ENCODE assay signal across 8 mouse cellular contexts in the genomic region with DNA sequence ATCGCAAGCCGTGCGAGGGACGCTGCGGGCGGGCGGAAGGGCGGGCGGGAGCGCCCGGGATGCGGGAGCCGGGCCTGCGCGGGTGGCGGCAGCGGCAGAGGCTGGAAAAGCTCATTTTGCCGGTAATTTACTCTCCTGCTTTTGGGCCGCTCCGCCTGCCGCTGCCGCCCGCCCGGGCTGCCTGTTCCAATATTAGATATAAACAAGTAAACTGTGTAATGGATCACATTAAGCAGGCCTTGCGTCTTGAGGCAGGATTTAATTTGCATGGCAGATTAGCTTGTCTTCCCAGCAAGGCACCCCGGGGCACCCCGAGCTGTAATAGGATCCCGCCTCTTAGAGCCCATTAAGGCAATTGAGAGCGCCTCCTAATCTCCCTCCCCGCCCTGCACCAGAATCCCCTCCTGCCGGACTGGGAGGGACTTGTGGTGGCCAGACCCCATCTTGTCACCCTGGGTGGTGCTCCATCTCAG. TPM values are rescaled to one million over a fixed set of nuclear protein-coding genes. Genes with fewer than 3 reads are reported as not detected.
DNase-seq lines count a peak whose midpoint lies in the region; TF ChIP-seq lines count a peak whose summit lies in the region.

No protein-coding gene starts in this region.

- no peaks in the 10 kb centered on the region for H3K27me3 ChIP-seq in kidney, adult 2 months (replicated peaks; ENCODE audit: control insufficient read depth, insufficient read depth, low read length)
- peaks cover 92% of the 10 kb centered on the region for H3K27me3 ChIP-seq in midbrain, embryonic 10.5 days (ENCODE audit: low read depth, poor library complexity, severe bottlenecking)

- TF ChIP-seq POLR2A in kidney, adult 2 months (IDR thresholded peaks at IDR 0.05; ENCODE audit: low read depth, low read length), result no peak

- H3K9me3 ChIP-seq in midbrain, embryonic 10.5 days (replicated peaks), result no peaks in the 10 kb centered on the region

- peak; percentile 45 for DNase-seq in left cerebral cortex, postnatal 4 days
- no peak for DNase-seq in left cerebral cortex, adult 8-10 months (ENCODE audit: low spot score in 2 of 2)
- DNase-seq in embryo, embryonic 10 days (ENCODE audit: low spot score), result peak; percentile 52
- peak; percentile 60 to 70 for DNase-seq in heart, adult 9 months (ENCODE audit: low spot score in 2 of 2)
- DNase-seq in kidney, adult 2 months, result peak; percentile 43
- peak; percentile 63 for DNase-seq in midbrain, embryonic 10.5 days (ENCODE audit: low spot score)
- DNase-seq in thymus, postnatal 0 days (ENCODE audit: low spot score), result no peak
- no peak for DNase-seq in frontal cortex, postnatal 10 days (ENCODE audit: low spot score in 2 of 2)

- no peaks in the 10 kb centered on the region for H3K36me3 ChIP-seq in kidney, adult 2 months (ENCODE audit: control insufficient read depth, insufficient read depth, low read length)
- H3K36me3 ChIP-seq in midbrain, embryonic 10.5 days, result no peaks in the 10 kb centered on the region

- intact Hi-C loops in left cerebral cortex, postnatal 4 days (cut with DNase I), result no loop called here

- no peak overlapping the region for H3K27ac ChIP-seq in kidney, adult 2 months (ENCODE audit: insufficient read depth, low read depth, low read length)
- H3K27ac ChIP-seq in midbrain, embryonic 10.5 days (replicated peaks), result peak overlapping the region; percentile 80

- H3K4me1 ChIP-seq in kidney, adult 2 months (ENCODE audit: control insufficient read depth, insufficient read depth, low read length), result peaks cover 7% of the 10 kb centered on the region
- H3K4me1 ChIP-seq in midbrain, embryonic 10.5 days, result peaks cover 29% of the 10 kb centered on the region

- WGBS in kidney, adult 2 months, result 11% methylated on average over 31 of the region's 31 CpGs
- WGBS in midbrain, embryonic 10.5 days, result under 1% methylated on average over 31 of the region's 31 CpGs

- no peak for TF ChIP-seq CTCF in kidney, adult 2 months (conservative IDR thresholded peaks at IDR 0.05; ENCODE audit: insufficient read depth, insufficient read length, low read depth, low read length)

- peak overlapping the region; percentile 7; the same call in 1 of the 2 replicates for H3K4me3 ChIP-seq in kidney, adult 2 months (ENCODE audit: insufficient read depth, low read depth, low read length)
- H3K4me3 ChIP-seq in midbrain, embryonic 10.5 days, result peak overlapping the region; percentile 56

RNA-seq across cellular contexts. Expression of gene Slf2, which starts 48.4 kb away (rescaled TPM):
- 10 to 100 TPM; 44.7 to 46.6 TPM for total RNA-seq in left cerebral cortex, postnatal 4 days (2021)
- 10 to 100 TPM; 35.1 to 40.0 (median 37.9) TPM for total RNA-seq in left cerebral cortex, adult 8-10 months (2022)
- 10.5 and 31.1 TPM in 2 replicates for polyA plus RNA-seq in kidney, adult 2 months (2012; rRNA removed)
- 37.2 and 39.1 TPM in 2 replicates for polyA plus RNA-seq in midbrain, embryonic 10.5 days (2016; fragmentation: Nextera tagmentation; extraction: Ambion mirVana)
- 16.7 and 17.3 TPM in 2 replicates for polyA plus RNA-seq in thymus, postnatal 0 days (2015; fragmentation: Nextera tagmentation; extraction: Ambion mirVana)

Comparison
In these comparisons a context has a peak if more than half of its experiments do, and no peak if none do; other contexts are left out.
1. DNase-seq: peak in left cerebral cortex, postnatal 4 days (single experiment), embryo, embryonic 10 days (single experiment), heart, adult 9 months (2 of 2), kidney, adult 2 months (single experiment) and midbrain, embryonic 10.5 days (single experiment); none in left cerebral cortex, adult 8-10 months (0 of 2), thymus, postnatal 0 days (single experiment) and frontal cortex, postnatal 10 days (0 of 2).